Mouse (Mus musculus): Measurements from ENCODE around the gene Tlr8.
"Not testable (repeated sequence)": the region's sequence is repeated elsewhere in the genome, so short reads cannot be mapped to it uniquely, and the experiment has no call there.

The Tlr8 gene

DNA sequence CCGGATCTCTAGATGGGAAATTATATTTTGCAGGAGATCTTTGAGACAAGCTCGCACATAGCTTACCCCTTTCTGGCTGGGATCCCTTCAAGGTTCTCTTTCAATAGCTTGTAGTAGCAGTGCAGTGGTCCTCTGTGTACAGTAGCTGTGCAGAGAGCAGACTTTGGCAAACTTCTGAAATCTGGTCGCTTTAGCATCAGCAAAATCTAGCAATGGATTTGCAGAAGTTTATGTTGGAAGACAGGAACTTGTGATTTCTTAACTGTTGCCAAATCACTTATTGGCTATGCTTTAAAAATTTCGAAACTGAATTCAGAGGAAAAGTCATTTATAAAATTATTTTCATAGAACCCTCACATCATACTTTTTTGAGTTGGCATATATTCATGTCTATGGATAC, at the start of gene Tlr8:
Tlr8 (minus strand) TSS at position 244 of the 400 bp plus-strand sequence.
- no peak for DNase-seq

DNA sequence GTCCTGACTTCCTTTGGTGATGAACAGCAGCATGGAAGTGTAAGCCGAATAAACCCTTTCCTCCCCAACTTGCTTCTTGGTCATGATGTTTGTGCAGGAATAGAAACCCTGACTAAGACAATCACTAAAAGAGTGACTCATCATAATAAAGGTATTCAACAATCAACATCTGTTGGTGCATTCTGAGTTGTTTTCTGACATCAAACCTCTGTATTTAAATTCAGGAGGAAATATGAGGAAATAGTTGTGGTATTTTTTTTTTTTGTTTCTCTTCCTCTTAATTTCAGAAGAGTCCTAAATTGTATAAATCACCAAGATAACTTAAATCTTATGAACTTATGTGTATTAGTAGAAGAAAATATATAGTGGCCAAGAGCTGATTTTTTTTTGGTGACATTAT, 37.9 kb upstream of the Tlr8 start:
- not testable (repeated sequence) for DNase-seq

DNA sequence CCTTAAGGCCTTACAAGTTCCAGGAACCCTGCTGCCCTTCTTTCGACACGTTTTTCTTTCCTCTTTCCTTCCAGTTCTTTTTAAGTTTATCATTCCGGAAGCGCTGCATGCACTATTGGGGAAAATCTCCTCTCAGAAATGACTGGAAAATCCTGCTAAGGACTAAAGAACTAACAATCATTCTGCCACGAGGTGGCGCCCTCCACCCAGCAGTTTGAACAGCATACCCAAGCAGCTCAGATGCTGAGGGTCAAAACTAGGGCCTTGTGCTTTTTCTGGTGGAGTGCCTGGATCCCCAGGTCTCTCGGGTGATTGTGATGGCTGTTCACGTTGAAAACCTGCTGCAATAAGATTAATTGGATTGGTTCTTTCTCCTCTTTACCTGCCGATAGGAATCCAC, 12.8 kb upstream of the Tlr8 start:
- DNase-seq: peak; percentile 41 to 67

DNA sequence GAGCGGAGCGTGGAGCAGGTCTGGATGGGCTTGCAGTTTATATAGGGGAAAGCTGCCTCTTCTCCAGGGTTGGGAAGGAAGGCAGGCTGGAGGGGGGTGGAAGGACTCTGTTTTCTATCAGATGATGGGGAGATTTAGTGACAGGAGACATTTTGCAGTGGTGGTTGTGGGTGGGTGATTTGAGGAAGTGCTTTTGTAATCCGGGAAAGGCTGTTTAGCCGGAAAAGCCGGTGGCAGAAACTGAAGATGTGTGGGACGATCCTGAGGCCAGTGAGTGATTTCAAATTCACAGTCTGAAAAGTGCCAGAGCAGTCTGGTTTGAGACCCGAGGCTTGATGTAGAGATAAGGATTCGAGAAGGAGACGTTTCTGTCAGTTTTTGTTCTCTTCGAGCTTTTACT, 12.4 kb upstream of the Tlr8 start:
- no peak for DNase-seq

DNA sequence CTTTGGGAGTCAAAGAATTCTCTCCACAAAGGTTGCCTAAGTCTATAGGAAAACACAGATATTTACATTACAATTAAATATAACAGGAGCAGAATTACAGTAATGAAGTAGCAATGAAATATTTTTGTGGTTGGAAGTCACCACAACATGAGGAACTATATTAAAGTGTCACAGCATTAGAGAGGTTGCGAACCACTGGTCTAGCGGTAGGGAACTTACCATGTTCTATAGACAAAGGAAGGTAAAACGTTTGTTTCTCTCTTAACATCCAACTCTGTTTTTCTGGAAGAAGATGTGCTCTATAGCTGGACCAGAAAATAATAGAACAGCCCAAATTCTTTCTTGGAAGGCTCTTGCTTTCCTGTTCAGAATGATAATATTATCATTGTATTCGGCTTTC, 599 bp downstream of the Tlr8 start:
- DNase-seq: no peak

DNA sequence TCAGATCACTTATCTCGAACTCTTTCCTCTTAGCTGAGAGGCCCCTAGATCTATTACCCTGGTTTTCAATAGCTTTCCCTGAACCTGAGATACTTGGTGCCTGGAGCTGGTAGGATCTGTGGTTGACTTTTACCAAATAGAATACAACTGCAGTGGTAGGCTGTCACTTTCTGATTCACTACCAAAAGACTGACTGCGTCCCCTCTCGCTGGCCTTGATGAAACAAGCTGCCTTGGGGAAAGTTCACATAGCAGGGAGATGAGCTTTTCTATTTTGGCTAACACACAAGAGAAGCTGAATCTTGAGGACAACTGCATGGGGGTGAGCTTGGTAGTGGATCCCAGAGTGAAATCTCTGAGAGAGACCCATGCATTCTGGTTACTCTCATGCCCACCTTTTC, 22.4 kb downstream of the Tlr8 start:
- no peak for DNase-seq

DNA sequence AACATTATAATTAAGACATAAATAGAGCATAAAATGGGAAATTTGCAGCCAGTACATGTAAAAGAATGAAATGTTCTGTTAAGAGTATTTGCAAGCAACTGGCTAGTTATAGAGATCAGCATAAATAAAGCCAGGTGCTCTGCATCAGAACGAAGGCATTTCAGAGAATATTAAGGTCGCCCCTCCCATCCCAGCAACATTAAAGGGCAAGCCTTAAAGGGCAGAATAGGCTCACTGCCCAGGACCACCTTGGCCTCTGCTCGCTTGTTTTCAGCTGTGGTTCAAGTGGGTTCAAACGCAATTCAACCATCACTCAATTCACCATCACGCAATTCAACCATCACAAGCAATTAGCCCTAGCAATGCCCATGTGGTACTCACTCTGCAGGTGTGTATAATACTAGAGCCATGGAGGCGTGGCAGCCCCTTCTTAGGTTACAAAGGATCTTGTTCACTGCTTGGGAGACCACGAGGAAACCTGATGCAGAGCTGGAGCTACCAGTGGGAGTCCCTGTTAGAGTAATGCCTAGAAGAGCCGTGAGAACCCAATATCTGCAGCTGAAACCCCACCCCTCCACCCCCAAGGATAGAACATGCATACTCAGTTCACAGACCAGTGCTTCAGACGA, 24.7 kb downstream of the Tlr8 start:
- no peak for DNase-seq

DNA sequence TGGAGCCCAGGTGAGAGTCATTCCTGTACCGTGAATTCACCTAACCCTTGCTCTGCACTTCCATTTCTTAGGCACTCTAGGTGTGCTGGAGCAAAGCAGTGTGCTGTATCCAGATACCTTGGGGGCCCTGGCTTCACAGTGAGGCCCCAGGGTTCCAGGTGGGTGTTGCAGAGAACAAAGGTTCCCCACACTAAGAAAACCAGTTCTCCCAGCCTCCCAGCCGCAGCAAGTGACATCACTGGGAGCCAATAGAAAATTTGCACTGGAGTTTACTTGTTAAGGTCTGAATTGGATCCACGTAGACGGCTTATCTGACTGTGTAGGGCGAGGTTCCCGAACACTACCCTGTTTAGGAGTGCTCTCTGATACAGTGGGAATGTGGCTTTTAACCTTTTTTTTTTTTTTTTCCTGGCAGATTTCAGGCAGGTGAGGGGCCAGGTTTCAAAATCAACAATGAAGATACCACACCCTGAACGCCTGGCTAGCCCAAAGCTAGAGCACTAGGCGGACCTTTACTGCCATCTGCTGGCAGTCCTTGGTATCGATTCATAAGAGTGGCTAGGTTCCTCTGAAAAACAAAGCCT, 30.9 kb downstream of the Tlr8 start:
- DNase-seq: peak; percentile 64 to 77

DNA sequence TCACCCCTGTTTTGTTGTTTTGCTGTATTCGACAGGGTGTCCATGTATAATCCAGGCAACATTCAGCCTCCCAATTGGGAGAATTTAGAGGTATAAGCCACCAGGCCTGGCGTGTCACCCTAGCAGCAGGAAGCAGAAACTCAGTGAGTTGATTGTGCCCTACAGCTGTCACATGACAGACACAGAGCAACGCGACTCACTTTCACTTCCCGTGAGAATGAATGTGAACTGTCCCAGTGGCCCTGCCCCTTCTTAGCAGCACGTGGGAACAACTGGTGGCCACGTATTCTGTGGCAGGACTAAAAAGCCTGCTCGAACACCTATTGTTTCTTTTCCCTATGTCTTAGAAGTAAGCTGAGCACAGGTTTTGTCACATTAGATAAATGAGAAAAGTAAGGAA, 33.0 kb downstream of the Tlr8 start:
- DNase-seq: peak in 1 of 2 experiments; percentile 32

DNA sequence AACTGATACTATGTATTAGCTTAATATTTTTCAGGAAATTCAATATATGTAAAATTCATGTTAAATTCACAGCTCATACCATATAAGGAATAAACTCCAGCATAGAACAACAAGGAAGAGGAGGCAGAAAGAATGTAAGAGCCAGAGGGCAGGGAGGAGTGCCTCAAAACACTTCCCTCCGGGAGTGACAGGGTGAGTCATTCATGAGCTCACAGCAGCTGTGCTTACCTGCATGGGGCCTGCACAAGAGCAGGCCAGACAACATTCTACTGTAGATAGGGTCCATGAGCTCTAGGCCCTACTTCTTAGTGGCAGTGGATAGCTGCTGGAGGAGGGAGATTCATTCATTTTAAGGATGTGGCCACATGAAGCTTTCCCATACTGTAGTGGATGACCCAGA, 34.3 kb downstream of the Tlr8 start:
- no peak for DNase-seq

DNA sequence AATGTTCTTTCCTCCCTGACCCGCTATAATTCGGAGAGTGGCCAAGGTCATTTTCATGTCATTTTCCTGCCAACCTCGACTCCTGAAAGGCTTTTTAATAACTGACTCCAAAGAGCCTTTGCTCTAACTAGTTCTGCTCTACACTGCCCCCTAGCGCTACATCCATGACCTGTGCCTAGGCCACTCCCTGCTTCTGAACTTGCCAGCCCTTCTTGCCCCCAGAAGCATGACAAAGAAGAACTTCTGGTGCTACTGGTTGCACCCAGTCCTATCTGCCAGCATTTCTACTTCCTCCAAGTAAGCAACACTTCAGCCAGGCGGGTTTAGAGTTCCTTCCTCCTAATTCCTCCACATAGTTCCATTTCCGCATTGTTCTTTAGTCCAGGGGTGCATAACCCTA, 34.9 kb downstream of the Tlr8 start:
- peak; percentile 53 to 77 for DNase-seq

DNA sequence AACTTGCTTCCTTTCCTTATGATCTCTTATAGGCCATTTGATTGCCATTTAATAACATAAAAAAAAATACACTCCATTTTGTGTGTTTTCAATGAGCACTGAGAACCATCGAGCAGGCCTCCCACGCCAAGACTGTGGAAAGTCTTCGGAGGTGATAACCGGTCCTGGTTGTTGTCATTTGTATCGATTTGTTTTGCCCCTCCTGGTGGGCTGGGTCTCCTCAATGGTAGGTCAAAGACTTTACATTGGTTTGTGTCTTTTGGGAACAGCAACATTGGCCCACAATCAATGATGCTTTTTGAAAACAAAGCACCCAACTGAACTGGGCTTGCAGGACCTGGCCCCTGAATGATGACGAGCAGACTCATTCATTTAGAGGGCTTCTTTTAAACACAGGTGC, 36.4 kb downstream of the Tlr8 start:
- no peak for DNase-seq

DNA sequence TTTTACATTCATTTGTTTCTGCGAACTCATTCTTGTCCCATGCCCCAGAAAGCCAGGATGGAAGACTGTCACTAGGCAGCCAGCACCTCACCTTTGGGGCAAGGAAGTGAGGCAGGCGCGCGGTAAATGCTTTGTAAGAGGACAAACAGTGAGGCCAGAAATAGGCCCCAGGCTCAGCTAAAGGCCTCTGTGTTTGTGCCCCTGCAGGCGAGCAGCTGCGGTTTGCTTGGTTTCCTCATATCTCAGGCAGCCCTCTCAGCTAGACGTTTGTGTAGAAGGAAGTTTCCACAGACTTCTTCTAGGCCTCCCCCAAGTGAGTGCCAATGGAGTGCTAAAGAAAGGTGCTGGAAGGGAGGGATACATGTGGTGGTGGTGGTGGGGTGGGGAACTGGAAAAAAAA, 37.0 kb downstream of the Tlr8 start:
- DNase-seq: peak; percentile 48 to 55

DNA sequence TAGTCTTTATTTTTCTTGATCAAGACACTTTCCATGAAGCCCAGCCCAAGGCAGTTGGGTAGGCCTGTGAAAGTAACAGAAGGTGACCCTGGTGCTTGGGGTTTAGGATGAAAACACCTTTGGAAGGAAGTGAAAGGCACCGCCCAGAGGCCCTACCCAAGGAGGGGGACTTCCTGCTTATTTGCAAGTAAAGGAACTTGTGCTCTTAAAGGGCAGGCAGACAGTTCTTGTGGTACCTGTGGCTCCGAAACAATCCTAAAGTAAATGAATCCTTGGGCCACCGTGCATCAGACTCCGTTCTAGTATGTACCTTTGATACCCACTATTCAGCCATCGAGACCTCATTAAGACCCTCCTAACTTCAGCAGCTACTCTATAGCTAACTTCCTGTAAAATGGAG, 37.6 kb downstream of the Tlr8 start:
- no peak for DNase-seq

DNA sequence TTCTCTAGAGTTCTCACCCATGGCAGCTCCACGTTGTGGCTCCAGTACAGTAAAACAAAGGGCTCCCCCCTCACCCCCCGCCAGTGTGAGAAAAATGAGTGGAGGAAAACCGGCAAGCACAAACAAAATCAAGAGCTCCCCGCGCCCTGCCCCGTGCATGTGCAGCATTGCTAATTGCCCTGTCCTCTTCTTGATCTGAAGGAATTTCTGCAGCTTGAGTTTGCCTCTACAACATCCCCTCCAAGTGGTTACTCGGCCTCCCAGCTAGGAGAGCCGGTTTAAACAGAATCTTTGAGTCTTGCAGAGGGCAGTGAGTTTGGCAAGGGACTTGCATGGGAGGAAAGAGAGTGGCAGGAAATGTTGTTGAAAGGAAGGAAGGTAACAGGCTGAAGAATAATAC, 51.4 kb downstream of the Tlr8 start:
- DNase-seq: peak; percentile 62 to 77

DNA sequence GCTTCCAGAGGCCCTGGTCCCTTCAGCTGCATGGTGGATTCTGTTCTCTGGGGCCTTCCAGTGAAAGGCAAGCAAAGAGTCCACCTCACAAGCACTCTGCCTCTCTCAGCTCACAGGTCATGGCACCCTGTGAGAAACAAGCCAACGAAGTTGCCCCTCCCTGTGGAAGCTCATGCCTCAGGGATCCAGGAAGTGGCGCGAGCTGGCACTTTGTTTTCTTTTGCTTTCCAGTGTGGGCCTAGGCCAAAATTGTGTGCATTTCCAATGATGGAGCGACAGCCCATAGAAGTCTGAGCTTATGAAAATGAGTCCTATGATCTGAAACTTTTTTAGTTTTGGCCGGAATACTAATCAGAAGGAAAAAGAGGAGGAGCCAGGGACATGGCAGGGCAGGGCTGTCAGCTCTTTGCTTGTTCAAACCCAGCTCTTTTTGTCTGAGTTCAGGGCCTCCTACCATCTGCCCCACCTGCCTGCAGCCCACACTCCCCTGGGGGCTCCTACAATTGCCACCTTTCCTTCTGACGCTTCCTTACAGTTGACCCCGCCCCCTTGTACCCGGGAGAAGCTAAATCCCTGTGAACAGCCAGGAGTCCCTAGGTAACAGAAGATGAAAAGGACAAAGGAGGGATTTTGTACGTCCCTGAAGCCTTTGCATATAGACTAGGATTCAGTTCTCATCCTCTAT, 52.1 kb downstream of the Tlr8 start:
- DNase-seq: peak in 1 of 2 experiments; percentile 28

DNA sequence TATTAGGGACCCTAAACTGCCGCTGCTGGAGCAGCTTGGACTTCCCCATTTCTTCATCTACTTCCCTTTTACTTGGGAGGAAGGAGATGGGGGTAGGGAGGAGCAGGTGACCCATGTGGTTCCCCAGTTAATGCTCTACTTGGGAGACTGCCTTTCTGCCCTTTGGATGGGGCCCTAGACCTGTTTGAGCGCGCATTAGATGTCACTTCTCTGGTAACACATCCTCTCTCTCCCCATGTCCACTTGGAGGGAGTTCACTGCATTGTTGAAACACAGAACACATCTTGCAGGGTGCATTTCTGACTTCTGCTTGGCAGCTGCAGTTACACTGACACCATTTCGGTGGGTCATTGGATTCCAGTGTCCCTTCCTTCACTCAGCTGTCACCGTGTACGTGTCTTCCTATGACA, 53.8 kb downstream of the Tlr8 start:
- DNase-seq: peak; percentile 27 to 48

DNA sequence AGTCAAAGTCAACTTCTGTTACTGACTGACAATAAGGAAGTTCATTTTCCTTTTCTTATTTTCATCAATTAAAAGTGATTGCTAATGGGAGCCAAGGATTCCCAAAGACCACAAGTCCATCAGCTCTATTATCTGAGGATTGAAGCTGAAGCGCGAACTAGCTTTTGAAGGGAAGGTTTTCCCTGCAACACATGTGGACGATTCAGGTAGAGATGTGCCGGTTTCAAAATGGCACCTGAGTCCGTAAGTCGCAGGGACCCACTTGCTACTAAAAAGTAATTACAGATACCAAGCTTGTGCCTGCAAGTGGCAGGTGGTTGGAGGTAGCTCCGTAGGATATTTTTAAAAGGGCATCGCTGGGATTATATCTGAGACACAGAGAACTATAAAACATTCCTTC, 54.3 kb downstream of the Tlr8 start:
- DNase-seq: no peak

DNA sequence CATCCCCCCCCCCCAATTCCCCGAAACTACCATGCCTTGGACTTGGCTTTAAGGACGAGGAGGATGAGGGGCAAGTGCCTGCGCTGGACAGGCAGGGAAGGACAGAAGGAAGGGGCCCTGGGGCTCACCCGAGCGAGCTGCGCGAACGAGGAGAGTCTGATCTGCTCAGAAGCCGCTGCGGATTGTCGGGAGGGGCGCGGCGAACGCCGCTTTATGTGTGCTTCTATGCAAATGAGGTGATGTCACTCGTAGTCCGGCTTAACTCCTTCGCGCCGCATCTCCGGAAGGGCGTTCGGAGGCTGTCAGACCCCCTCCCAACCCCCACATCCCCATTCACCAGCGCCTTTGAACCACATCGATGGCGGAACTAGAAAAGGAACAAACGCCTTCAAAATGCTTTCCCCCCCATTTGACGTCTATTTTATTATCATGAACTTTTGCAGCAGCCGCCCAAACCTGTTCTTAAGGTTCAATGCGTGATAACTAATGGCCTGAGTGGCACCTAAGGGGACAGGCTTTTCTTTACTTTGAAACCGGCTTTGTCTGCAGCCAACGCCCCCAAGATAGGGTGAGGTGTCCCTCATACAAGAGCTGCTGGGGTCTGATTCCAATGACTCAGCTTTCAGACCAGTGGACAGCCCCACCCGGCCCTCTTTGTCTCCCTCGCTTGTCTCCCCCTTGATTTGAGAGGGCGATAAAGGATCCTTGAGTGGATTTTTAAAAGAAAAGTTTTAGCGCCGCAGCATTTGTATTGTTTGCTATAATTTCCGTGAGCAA, 55.0 kb downstream of the Tlr8 start, which contains the start of gene Tmsb4x:
Tmsb4x (minus strand) TSS at position 338 of the 777 bp plus-strand sequence.
- peak; percentile 91 to 92 for DNase-seq

DNA sequence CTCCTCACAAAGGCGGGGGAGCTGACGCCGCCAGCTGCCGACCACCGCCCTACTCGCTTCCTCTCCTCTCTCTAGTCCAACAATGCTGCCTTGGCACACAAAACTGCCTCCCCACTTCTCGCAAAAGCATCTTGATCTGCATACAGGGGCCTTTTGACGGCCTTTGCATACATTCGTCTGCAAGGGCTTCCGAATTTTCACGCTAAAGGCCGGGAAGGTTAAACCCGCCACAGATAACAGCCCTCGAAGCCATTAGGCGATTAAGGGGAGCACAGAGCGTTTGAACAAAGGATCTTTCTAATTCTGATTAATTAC, 55.7 kb downstream of the Tlr8 start:
- peak; percentile 55 to 65 for DNase-seq

DNA sequence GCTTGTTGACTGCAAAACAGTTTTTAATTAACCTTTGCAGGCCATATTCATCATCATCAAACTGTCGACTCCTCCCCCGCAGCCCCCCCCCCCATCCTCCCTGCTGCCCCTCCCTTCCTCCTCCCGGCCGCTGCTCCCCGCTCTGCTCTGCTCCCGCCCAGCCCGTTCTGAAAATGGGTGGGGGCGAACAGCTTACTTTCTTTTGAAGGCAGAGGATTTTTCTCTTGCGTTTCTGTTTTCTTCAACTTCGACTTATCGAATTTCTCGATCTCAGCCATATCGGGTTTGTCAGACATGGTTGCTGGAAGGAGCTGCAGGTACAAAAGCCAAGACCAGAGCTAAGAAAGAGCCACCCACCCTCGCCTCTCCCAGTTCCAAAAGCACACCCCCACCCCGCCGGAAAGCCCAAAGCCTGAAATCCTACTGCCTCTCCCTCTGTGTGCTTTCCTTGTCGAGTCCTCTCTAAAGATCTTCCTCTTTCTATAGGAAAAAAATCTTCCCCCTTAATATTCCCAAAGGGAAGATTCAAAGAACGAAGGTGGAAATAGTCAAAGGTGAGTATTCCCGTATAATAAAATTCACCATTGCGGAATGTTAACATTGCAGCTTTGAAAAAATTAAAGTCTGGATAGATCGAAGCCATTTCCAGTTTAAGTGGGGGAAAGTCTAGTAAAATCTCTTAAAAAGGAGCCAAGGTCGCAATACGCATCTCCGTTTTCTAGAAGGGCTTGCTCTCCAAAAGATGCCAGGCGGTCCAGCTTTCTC, 56.2 kb downstream of the Tlr8 start:
- peak; percentile 60 to 64 for DNase-seq

DNA sequence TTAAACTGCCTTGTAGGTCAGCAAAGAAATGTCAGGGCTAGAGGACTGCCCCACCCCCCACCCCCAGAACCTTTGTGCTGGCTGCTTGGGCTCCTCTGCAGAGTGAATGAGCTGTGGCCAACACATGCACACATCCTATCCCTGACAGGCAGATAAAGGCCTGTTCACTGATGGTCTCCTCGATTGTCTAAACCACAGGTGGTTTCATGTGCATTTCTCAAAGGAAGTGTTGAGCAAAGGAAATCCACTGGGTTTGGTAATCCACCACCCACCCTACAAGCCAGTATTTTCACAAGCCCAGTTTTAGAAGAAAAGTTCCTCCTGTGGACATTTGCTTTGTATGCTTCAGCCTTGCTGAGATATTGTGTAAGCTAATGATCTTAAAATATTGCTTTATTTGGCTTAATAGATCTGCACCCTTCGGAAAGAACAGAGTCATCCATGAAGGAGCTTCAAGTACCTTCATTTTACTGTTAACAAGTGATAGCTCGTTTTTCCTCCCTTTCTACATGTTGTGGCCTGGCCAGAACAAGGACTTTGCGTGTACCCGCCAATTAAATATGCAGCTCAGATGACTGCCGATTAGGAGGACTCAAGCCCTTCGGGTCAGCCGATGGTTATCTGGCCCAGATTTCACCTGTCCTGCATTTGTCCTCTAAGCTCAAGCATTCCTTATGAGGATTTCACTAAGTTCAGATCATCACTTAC, 58.2 kb downstream of the Tlr8 start:
- peak in 1 of 2 experiments; percentile 48 for DNase-seq

All from lung, postnatal 4 days (tissue).